Mouse (Mus musculus) cerebellum, adult 2 months (tissue): ENCODE data around the gene C2cd2.

Experiments used
- CTCF ChIP-seq: fragments of 200-500 bp; IDR thresholded peaks from 2 replicates; pipeline ENCODE4 v1.5.1; 2011; ENCODE audit warnings: low read depth, mild to moderate bottlenecking, control low read depth, low read length, moderate library complexity, borderline replicate concordance; ENCODE audit not compliant: insufficient read depth
- POLR2A ChIP-seq: fragments of 200-500 bp; IDR thresholded peaks from 2 replicates; pipeline ENCODE4 v1.6.1; 2011; ENCODE audit warnings: low read length, control low read depth, borderline replicate concordance; ENCODE audit not compliant: insufficient read depth

DNA sequence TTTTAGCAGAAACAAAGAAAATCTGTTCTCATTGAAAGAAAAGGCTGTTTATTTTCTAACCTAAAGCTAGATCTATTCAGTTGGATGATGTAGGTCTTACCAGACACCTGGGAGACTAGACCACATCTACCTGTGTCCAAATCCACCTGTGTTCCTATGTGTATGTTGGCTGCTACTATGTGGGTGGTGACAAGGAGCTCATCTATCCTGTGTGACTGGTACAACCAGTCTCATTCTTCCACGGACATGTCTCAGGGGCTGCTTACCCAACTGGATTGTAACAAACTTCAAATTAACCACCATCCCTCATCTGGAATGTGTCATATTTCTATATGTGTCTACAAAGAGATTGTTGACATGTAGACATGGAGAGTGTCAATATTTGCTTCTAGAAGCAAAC lies 38.7 kb downstream of the C2cd2 start:
- TF ChIP-seq CTCF (no peak), POLR2A (no peak)
